8 mouse cellular contexts compared by ENCODE assay signal in genomic region chr1:75000496-75000895, GRCm38 (mm10). TPM values are rescaled to one million over a fixed set of nuclear protein-coding genes. Genes with fewer than 3 reads are reported as not detected.
DNase-seq lines count a peak whose midpoint lies in the region; ATAC-seq and TF ChIP-seq lines count a peak whose summit lies in the region.

No protein-coding gene starts in this region.

- H3K4me1 ChIP-seq in limb, embryonic 11.5 days (ENCODE audit: control insufficient read depth, insufficient read depth, low read length), result no peaks in the 10 kb centered on the region

- no peak overlapping the region for H3K4me2 ChIP-seq in limb, embryonic 11.5 days (ENCODE audit: low read depth, severe bottlenecking)

- intact Hi-C loops in gastrocnemius, adult 2 months (cut with DNase I), result no loop called here
- intact Hi-C loops in gastrocnemius, postnatal 14 days (cut with DNase I; ENCODE audit: low total_unique reads), result no loop called here

- TF ChIP-seq POLR2A in brain, embryonic 14.5 days (IDR thresholded peaks at IDR 0.05; ENCODE audit: borderline replicate concordance, extremely low read depth, insufficient read depth, insufficient read length, poor library complexity, severe bottlenecking), result no peak

- no peaks in the 10 kb centered on the region for H3K36me3 ChIP-seq in limb, embryonic 11.5 days (ENCODE audit: control insufficient read depth, insufficient read depth, low read length)

- WGBS in limb, embryonic 11.5 days, result 6% methylated on average over 1 of the region's 1 CpGs

- peak; percentile 71 for TF ChIP-seq CTCF in gastrocnemius, adult 2 months (IDR thresholded peaks at IDR 0.05)
- TF ChIP-seq CTCF in brain, embryonic 14.5 days (IDR thresholded peaks at IDR 0.05; ENCODE audit: borderline replicate concordance, extremely low read depth, insufficient read depth, insufficient read length), result peak; percentile 65; the same call in 1 of the 2 replicates

- peak; percentile 35 for DNase-seq in gastrocnemius, adult 2 months
- no peak for DNase-seq in gastrocnemius, postnatal 25 days
- peak; percentile 29 for DNase-seq in right cerebral cortex, postnatal 14 days
- DNase-seq in right cerebral cortex, postnatal 25 days, result no peak
- peak; percentile 38 for DNase-seq in brain, embryonic 14.5 days (ENCODE audit: low read depth)
- peak; percentile 12 for DNase-seq in gastrocnemius, postnatal 14 days
- DNase-seq in limb, embryonic 11.5 days (ENCODE audit: low spot score), result peak; percentile 78
- DNase-seq in spleen, postnatal 4 days (ENCODE audit: low spot score in 2 of 2), result peak; percentile 31 to 73

- H3K9me3 ChIP-seq in limb, embryonic 11.5 days (ENCODE audit: control insufficient read depth, low read length), result no peaks in the 10 kb centered on the region

- no peak overlapping the region for H3K4me3 ChIP-seq in gastrocnemius, adult 2 months
- no peak overlapping the region for H3K4me3 ChIP-seq in limb, embryonic 11.5 days (ENCODE audit: low read depth, low read length)

- no peak overlapping the region for H3K27ac ChIP-seq in gastrocnemius, adult 2 months
- no peak overlapping the region for H3K27ac ChIP-seq in limb, embryonic 11.5 days (replicated peaks; ENCODE audit: low read depth, low read length)

- ATAC-seq in limb, embryonic 11.5 days (ENCODE audit: insufficient number of reproducible peaks, low FRiP score, low TSS enrichment, low read depth), result no peak

- H3K27me3 ChIP-seq in limb, embryonic 11.5 days (ENCODE audit: control insufficient read depth, insufficient read depth, low read length), result no peaks in the 10 kb centered on the region

- no peak overlapping the region for H3K9ac ChIP-seq in limb, embryonic 11.5 days (ENCODE audit: low read length)

RNA-seq across cellular contexts. Expression of gene Ihh, which starts 49.0 kb away (rescaled TPM):
- total RNA-seq in gastrocnemius, adult 2 months (2021), result under 1 TPM; 0.11 to 0.18 TPM
- under 1 TPM in 1 of 2 experiments, not detected in 1; 0.15 TPM for total RNA-seq in gastrocnemius, postnatal 25 days (2021)
- polyA plus RNA-seq in brain, embryonic 14.5 days (2012; rRNA removed), result 0.47 and 0.57 TPM in 2 replicates
- total RNA-seq in gastrocnemius, postnatal 14 days (2021), result under 1 TPM; 0.10 to 0.20 TPM
- polyA plus RNA-seq in limb, embryonic 11.5 days (2014; fragmentation: Nextera tagmentation; extraction: Ambion mirVana), result 0.27 and 0.61 TPM in 2 replicates

Comparison
In these comparisons a context has a peak if more than half of its experiments do, and no peak if none do; other contexts are left out.
1. DNase-seq: peak in gastrocnemius, adult 2 months (single experiment), right cerebral cortex, postnatal 14 days (single experiment), brain, embryonic 14.5 days (single experiment), gastrocnemius, postnatal 14 days (single experiment), limb, embryonic 11.5 days (single experiment) and spleen, postnatal 4 days (2 of 2); none in gastrocnemius, postnatal 25 days (single experiment) and right cerebral cortex, postnatal 25 days (single experiment).